In the genomic region with DNA sequence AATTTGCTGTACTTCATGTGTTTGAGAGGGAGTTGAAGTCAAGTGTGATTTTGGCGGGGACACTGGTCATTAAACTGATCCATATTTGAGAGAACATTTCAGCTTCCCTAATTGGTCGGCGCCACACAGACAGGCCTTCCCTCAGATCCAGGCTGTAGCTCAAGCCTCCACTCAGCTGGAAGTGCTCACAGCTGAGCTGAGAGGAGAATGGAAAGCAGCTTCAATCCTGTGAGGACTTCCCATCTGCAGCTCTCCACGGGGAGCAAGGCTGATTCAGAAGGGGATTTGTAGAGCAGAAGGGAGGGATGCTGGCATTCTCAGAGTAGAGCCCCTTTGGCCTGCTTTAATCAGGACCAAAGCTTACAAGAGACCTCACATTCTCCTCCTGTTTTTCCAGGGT, we compare ENCODE assay signal across 15 mouse cellular contexts.
A peak's percentile ranks its signal among the peaks of the same experiment; 100 is the strongest.
DNase-seq lines count a peak whose midpoint lies in the region; ATAC-seq and TF ChIP-seq lines count a peak whose summit lies in the region.
"Had no signal": no experiment of that assay in that cellular context is flagged by ENCODE, and none has a peak within 500 bp of the region (broad histone marks: within the 10 kb centered on the region; RNA-seq: fewer than 3 reads in every experiment).

No protein-coding gene starts in this region.

- no peaks in the 10 kb centered on the region for H3K27me3 ChIP-seq in hindbrain, embryonic 10.5 days (ENCODE audit: insufficient read depth, poor library complexity, severe bottlenecking)
- H3K27me3 ChIP-seq in hindbrain, embryonic 13.5 days, result no peaks in the 10 kb centered on the region
- H3K27me3 ChIP-seq in MEL (ENCODE audit: control insufficient read depth in 1 of 2, insufficient read depth in 2 of 2, low read length in 2 of 2), result no peaks in the 10 kb centered on the region; a peak in 1 of 4 replicates
- H3K27me3 ChIP-seq in forebrain, embryonic 13.5 days, result no peaks in the 10 kb centered on the region
- no peaks in the 10 kb centered on the region for H3K27me3 ChIP-seq in midbrain, postnatal 0 days (ENCODE audit: insufficient read depth, low read length)
- H3K27me3 ChIP-seq in liver, embryonic 11.5 days (replicated peaks; ENCODE audit: control insufficient read depth, insufficient read depth, low read length), result no peaks in the 10 kb centered on the region
- H3K27me3 ChIP-seq: heart, embryonic 15.5 days; stomach, embryonic 15.5 days had no signal

- no peak overlapping the region for H3K4me3 ChIP-seq in hindbrain, embryonic 10.5 days
- H3K4me3 ChIP-seq in hindbrain, embryonic 13.5 days, result no peak overlapping the region
- peak overlapping the region; percentile 33 to 53 for H3K4me3 ChIP-seq in MEL (ENCODE audit: control insufficient read depth in 1 of 2, insufficient read depth in 1 of 2, low read depth in 2 of 2, low read length in 2 of 2)
- no peak overlapping the region for H3K4me3 ChIP-seq in forebrain, embryonic 13.5 days
- no peak overlapping the region for H3K4me3 ChIP-seq in midbrain, postnatal 0 days (ENCODE audit: low read depth, low read length)
- H3K4me3 ChIP-seq in liver, embryonic 11.5 days (ENCODE audit: low read depth, low read length), result no peak overlapping the region
- H3K4me3 ChIP-seq: heart, embryonic 15.5 days; stomach, embryonic 15.5 days had no signal

- H3K27ac ChIP-seq in hindbrain, embryonic 10.5 days, result no peak overlapping the region
- H3K27ac ChIP-seq in hindbrain, embryonic 13.5 days, result no peak overlapping the region
- H3K27ac ChIP-seq in MEL (ENCODE audit: control insufficient read depth, low read depth, low read length), result no peak overlapping the region
- H3K27ac ChIP-seq in forebrain, embryonic 13.5 days, result no peak overlapping the region
- no peak overlapping the region for H3K27ac ChIP-seq in midbrain, postnatal 0 days (ENCODE audit: low read depth, low read length)
- no peak overlapping the region for H3K27ac ChIP-seq in liver, embryonic 11.5 days (ENCODE audit: low read depth, low read length)
- H3K27ac ChIP-seq: heart, embryonic 15.5 days; stomach, embryonic 15.5 days had no signal

- TF ChIP-seq POLR2A in MEL (IDR thresholded peaks at IDR 0.05; ENCODE audit: control insufficient read depth in 1 of 2, insufficient read depth in 1 of 2, low read depth in 1 of 2, low read length in 2 of 2, poor library complexity in 1 of 2), result no peak

- no peak for TF ChIP-seq RAD21 in MEL (IDR thresholded peaks at IDR 0.05; ENCODE audit: low read depth, low read length)

- 23% methylated on average over 4 of the region's 4 CpGs for WGBS in hindbrain, embryonic 10.5 days
- 30% methylated on average over 4 of the region's 4 CpGs for WGBS in hindbrain, embryonic 13.5 days
- WGBS in forebrain, embryonic 13.5 days, result 4% methylated on average over 4 of the region's 4 CpGs
- 13% methylated on average over 4 of the region's 4 CpGs for WGBS in midbrain, postnatal 0 days
- 47% methylated on average over 4 of the region's 4 CpGs for WGBS in liver, embryonic 11.5 days

- no peak for TF ChIP-seq EP300 in MEL (IDR thresholded peaks at IDR 0.05; ENCODE audit: low read depth in 1 of 2, low read length in 2 of 2)

- no peaks in the 10 kb centered on the region for H3K9me3 ChIP-seq in hindbrain, embryonic 10.5 days
- H3K9me3 ChIP-seq in hindbrain, embryonic 13.5 days, result no peaks in the 10 kb centered on the region
- H3K9me3 ChIP-seq in MEL (replicated peaks; ENCODE audit: insufficient read depth, low read length), result no peaks in the 10 kb centered on the region
- no peaks in the 10 kb centered on the region for H3K9me3 ChIP-seq in forebrain, embryonic 13.5 days (replicated peaks)
- H3K9me3 ChIP-seq in midbrain, postnatal 0 days (ENCODE audit: low read length), result no peaks in the 10 kb centered on the region
- H3K9me3 ChIP-seq in liver, embryonic 11.5 days (ENCODE audit: control insufficient read depth, low read length), result no peaks in the 10 kb centered on the region
- H3K9me3 ChIP-seq: heart, embryonic 15.5 days; stomach, embryonic 15.5 days had no signal

- H3K9ac ChIP-seq in hindbrain, embryonic 13.5 days, result no peak overlapping the region
- H3K9ac ChIP-seq in MEL (ENCODE audit: control insufficient read depth, low read depth, low read length, poor library complexity, severe bottlenecking), result no peak overlapping the region
- no peak overlapping the region for H3K9ac ChIP-seq in forebrain, embryonic 13.5 days
- no peak overlapping the region for H3K9ac ChIP-seq in midbrain, postnatal 0 days (replicated peaks; ENCODE audit: low read length, poor library complexity, severe bottlenecking)
- H3K9ac ChIP-seq in liver, embryonic 11.5 days (ENCODE audit: low read depth, low read length), result no peak overlapping the region
- H3K9ac ChIP-seq: heart, embryonic 15.5 days; stomach, embryonic 15.5 days had no signal

- H3K4me1 ChIP-seq in hindbrain, embryonic 10.5 days (replicated peaks), result no peaks in the 10 kb centered on the region
- 0 out of 2 replicates have a peak, but pooled peaks cover 3% of the 10 kb centered on the region for H3K4me1 ChIP-seq in hindbrain, embryonic 13.5 days (replicated peaks)
- H3K4me1 ChIP-seq in MEL (ENCODE audit: control insufficient read depth in 1 of 2, insufficient read depth in 2 of 2, low read length in 2 of 2), result no peaks in the 10 kb centered on the region
- peaks cover 5% of the 10 kb centered on the region; the same call in 1 of the 2 replicates for H3K4me1 ChIP-seq in forebrain, embryonic 13.5 days
- no peaks in the 10 kb centered on the region for H3K4me1 ChIP-seq in midbrain, postnatal 0 days (ENCODE audit: insufficient read depth, low read length)
- H3K4me1 ChIP-seq in liver, embryonic 11.5 days (replicated peaks; ENCODE audit: control insufficient read depth, insufficient read depth, low read length), result no peaks in the 10 kb centered on the region
- H3K4me1 ChIP-seq: heart, embryonic 15.5 days; stomach, embryonic 15.5 days had no signal

- no peaks in the 10 kb centered on the region for H3K36me3 ChIP-seq in hindbrain, embryonic 10.5 days
- H3K36me3 ChIP-seq in hindbrain, embryonic 13.5 days, result no peaks in the 10 kb centered on the region
- no peaks in the 10 kb centered on the region for H3K36me3 ChIP-seq in MEL (ENCODE audit: control insufficient read depth in 1 of 2, insufficient read depth in 2 of 2, low read length in 2 of 2)
- H3K36me3 ChIP-seq in forebrain, embryonic 13.5 days (ENCODE audit: poor library complexity, severe bottlenecking), result no peaks in the 10 kb centered on the region
- no peaks in the 10 kb centered on the region for H3K36me3 ChIP-seq in midbrain, postnatal 0 days (ENCODE audit: insufficient read depth, low read length)
- no peaks in the 10 kb centered on the region for H3K36me3 ChIP-seq in liver, embryonic 11.5 days (ENCODE audit: control insufficient read depth, insufficient read depth, low read length)
- H3K36me3 ChIP-seq: heart, embryonic 15.5 days; stomach, embryonic 15.5 days had no signal

- TF ChIP-seq CTCF in MEL (IDR thresholded peaks at IDR 0.05 in 2 of 3, conservative IDR thresholded peaks at IDR 0.05 in 1 of 3; ENCODE audit: control insufficient read depth in 1 of 3, insufficient read depth in 1 of 3, low read depth in 2 of 3, low read length in 3 of 3, poor library complexity in 1 of 3, severe bottlenecking in 1 of 3), result no peak
- TF ChIP-seq CTCF in midbrain, postnatal 0 days (IDR thresholded peaks at IDR 0.05), result no peak

- H3K79me2 ChIP-seq in MEL (ENCODE audit: control insufficient read depth, insufficient read depth, low read length, poor library complexity), result no peaks in the 10 kb centered on the region

- no peak overlapping the region for H3K4me2 ChIP-seq in hindbrain, embryonic 13.5 days
- no peak overlapping the region for H3K4me2 ChIP-seq in forebrain, embryonic 13.5 days
- H3K4me2 ChIP-seq in midbrain, postnatal 0 days (ENCODE audit: low read depth, low read length, poor library complexity, severe bottlenecking), result no peak overlapping the region
- H3K4me2 ChIP-seq in liver, embryonic 11.5 days, result no peak overlapping the region
- H3K4me2 ChIP-seq: heart, embryonic 15.5 days; stomach, embryonic 15.5 days had no signal

- no peak for ATAC-seq in hindbrain, embryonic 13.5 days (ENCODE audit: low FRiP score)
- ATAC-seq in forebrain, embryonic 13.5 days, result peak; percentile 58; the same call in 1 of the 2 replicates
- no peak for ATAC-seq in midbrain, postnatal 0 days (ENCODE audit: low FRiP score)
- ATAC-seq in liver, embryonic 11.5 days (replicated peaks; ENCODE audit: low FRiP score), result no peak
- ATAC-seq: CD4-positive, CD25-positive, alpha-beta regulatory T cell, adult 4 months had no signal

- peak; percentile 3 for DNase-seq in hindbrain, embryonic 10.5 days (ENCODE audit: low spot score)
- no peak for DNase-seq in MEL (ENCODE audit: low read depth, low spot score)
- peak; percentile 13 for DNase-seq in midbrain, postnatal 0 days (ENCODE audit: low spot score)
- no peak for DNase-seq in liver, embryonic 11.5 days (ENCODE audit: low spot score)
- no peak for DNase-seq in layer of hippocampus, postnatal 25 days (ENCODE audit: extremely low spot score in 1 of 2, low spot score in 1 of 2)
- DNase-seq: gastrocnemius, postnatal 36 days; kidney, postnatal 14 days; layer of hippocampus, postnatal 36 days; lung, adult 2 months; thymus, postnatal 25 days had no signal

TF ChIP-seq in MEL, 35 proteins besides CTCF, POLR2A, EP300 and RAD21:
- no peak for TF ChIP-seq HCFC1 (IDR thresholded peaks at IDR 0.05; ENCODE audit: low read depth, low read length)
- TF ChIP-seq ZMIZ1 (IDR thresholded peaks at IDR 0.05; ENCODE audit: low read depth, low read length), result no peak
- no peak for TF ChIP-seq SMC3 (IDR thresholded peaks at IDR 0.05; ENCODE audit: low read depth, low read length)
- TF ChIP-seq TCF12 (IDR thresholded peaks at IDR 0.05; ENCODE audit: low read depth, low read length), result no peak
- no peak for TF ChIP-seq POLR2AphosphoS2 (IDR thresholded peaks at IDR 0.05; ENCODE audit: low read length)
- no peak for TF ChIP-seq MEF2A (IDR thresholded peaks at IDR 0.05; ENCODE audit: extremely low read depth, insufficient replicate concordance, low read depth, low read length, poor library complexity, severe bottlenecking)
- no peak for TF ChIP-seq BHLHE40 (IDR thresholded peaks at IDR 0.05; ENCODE audit: borderline replicate concordance, low read depth, low read length)

Comparison
In these comparisons a context has a peak if more than half of its experiments do, and no peak if none do; other contexts are left out.
1. DNase-seq: peak in hindbrain, embryonic 10.5 days (single experiment) and midbrain, postnatal 0 days (single experiment); none in MEL (single experiment), liver, embryonic 11.5 days (single experiment) and layer of hippocampus, postnatal 25 days (0 of 2).
2. H3K4me3 ChIP-seq: peak in MEL (2 of 2); none in hindbrain, embryonic 10.5 days (single experiment), hindbrain, embryonic 13.5 days (single experiment), forebrain, embryonic 13.5 days (single experiment), midbrain, postnatal 0 days (single experiment) and liver, embryonic 11.5 days (single experiment).